Mouse (Mus musculus): Measurements from ENCODE around the gene Abca13.
"Not testable (repeated sequence)": the region's sequence is repeated elsewhere in the genome, so short reads cannot be mapped to it uniquely, and the experiment has no call there.

Gene Abca13

DNA sequence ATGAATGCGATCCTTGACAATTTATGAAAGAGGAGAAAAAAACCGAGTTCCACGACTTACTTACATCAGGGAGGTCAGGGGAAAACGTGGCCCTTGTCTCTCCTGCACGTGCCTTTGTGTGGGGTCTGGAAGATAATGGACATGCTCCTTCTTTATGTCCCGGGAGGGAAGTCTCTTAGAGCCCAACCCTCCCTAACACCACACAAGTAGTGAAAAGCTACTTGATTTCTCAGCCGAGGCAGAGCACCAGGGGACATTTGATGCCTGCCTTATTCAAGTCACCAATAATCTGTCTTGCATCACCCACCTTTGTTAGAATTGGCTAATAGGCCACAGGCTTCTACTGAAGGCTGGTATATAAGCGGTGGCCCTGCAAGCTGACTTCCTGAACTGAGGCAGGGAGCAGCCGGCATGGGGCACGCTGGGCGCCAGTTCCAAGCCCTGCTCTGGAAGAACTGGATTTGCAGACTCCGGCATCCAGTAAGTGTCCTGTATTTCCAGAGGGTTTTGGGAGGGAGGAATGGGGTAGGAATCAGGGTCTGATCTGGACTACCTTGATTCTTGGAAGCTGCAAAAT, at the start of gene Abca13:
Gene Abca13, plus strand, starts transcription at position 388 of the 577 bp plus-strand sequence.
- DNase-seq = no peak

DNA sequence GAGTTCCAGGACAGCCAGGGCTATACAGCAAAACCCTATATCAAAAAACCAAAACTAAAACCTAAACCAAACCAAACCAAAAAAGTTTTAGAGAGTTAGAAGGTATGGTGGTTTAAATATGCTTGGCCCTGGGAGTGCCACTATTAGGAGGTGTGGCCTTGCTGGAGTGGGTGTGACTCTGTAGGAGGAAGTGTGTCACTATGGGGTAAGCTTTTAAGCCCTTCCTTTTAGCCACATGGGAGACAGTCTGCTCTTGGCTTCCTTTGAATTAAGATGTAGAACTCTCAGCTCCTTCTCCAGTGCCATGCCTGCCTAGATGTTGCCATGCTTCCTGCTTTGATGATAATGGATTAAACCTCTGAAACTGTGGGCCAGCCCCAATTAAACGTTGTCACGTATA, 46.6 kb upstream of the Abca13 start:
- no peak for DNase-seq

DNA sequence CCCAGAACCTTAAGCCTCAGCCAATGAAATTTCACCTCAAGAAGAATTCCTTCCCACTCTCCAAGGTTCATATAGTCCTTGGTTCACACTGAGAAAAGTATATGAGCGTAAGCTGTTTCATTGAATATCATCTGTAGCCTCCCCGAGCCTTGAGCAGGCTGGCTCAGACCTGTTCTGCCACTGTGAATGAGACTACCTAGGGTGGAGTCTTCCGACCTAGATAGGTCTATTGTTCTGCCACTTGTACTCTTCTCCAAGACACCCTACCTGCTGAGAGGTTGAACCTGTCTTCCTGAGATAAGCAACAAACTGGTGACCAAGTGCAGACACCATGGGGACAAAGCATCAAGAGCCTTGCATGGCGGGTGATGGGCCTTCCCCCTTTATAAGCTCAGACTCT, 45.6 kb upstream of the Abca13 start:
- DNase-seq = no peak

DNA sequence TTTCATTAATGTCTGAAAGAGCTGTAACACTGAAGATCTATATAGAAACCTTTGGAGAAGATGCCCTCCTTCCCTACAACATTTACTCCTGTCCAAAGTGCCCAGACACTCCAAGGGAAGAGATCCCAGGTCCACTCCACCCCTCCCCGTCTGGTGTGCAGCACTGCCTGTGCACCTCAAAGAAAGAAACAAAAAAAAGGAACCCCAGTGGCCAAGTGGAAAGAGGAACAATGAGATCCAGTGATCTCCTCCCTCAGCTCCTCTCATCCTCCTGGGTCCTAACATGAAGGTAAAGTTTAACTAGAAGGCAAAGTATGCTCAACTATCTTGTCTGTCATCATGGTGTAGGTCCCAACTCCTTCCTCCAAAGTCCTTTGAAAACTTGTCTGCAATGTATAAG, 45.1 kb upstream of the Abca13 start:
- no peak for DNase-seq

DNA sequence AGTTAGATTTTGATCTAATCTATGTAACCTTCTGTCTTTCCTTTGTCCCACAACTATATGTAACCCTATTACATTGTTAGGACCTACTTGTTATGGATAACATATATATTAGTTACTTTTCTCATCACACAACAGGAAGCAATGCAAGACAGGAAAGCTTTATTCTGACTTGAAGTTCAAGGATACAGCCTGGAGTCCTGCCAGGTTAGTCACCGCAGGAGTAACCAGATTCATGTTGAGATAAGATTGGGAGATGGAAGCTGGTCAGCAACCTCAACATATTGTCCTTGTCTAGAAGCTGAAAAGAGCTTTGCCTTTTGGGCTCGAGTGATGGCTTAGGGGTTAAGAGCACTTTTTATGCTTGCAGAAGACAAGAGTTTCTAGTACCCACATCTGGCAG, 43.5 kb upstream of the Abca13 start:
- no peak for DNase-seq

DNA sequence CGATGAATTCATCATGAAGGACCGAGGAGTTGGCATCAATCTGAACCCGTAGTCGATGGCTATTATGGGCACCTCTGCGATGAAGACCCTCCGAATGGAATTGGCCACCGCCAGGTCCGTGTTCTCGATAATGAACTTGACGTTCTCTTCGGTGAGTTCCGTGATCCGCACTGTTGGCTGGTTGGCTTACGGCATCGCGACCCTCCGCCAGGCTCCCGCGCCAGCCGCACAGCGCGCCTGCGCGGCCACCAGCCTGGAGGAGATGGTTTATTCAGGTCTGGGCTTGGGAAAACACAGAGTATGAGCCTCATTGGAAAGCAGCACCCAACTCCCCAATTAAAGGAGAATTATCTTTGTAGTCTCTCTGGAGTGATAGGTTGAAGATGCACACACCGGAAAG, 41.3 kb upstream of the Abca13 start:
- DNase-seq = not testable (repeated sequence)

DNA sequence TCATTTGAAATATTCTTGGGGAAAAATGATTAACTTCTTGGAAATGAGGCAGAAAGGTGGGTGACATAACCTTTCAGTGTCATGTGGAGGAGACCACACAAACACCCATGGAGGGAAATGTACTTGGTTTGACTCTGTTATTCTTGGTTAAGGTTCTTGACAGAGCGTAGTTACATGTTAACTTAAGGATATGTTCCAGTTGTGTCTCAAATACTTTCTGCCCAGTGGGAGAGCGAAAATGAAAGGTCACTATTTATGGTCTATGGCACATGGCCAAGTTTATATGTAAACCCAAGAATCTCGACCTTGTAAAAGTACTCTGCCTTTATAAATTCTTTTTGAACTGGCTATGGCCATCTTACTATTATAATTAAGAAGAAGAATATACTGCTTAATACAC, 31.8 kb upstream of the Abca13 start:
- no peak for DNase-seq

DNA sequence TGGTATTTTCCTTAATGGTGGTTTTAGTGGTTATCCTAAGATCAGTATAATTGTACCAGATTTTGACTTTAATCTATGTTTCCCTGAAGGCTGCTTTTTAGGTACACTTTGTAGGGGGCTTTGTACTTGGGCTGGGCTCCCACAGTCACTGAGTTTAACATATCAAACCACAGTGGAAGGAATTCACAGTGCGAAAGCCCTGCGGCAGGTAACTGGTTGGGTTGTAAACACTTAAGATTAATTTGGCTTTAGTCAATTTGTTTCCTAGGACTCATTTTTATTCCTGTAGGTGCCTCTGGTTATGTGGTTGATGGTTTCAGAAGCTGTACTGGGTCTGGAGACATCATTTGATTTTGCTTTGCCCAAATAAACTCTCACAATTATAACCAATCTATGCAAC, 24.4 kb upstream of the Abca13 start:
- DNase-seq = no peak

DNA sequence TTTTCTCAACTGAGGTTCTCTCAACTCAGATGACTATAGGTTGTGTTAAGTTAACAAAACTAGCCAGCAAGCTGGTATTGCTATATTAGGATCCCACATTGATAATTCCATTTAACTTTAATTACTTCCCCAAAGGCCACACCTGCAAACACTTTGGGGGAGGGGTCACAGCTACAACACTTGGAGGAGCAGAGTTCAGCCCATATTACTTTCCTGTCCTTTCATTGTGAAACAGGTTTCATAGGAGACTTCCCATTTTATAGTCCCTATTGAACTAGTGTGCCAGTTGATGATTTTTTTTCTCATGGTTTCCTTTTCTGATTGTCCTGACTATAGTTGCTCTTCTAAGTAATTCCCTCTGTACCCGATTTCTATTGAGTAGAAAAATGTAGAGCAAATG, 10.3 kb upstream of the Abca13 start:
- no peak for DNase-seq

DNA sequence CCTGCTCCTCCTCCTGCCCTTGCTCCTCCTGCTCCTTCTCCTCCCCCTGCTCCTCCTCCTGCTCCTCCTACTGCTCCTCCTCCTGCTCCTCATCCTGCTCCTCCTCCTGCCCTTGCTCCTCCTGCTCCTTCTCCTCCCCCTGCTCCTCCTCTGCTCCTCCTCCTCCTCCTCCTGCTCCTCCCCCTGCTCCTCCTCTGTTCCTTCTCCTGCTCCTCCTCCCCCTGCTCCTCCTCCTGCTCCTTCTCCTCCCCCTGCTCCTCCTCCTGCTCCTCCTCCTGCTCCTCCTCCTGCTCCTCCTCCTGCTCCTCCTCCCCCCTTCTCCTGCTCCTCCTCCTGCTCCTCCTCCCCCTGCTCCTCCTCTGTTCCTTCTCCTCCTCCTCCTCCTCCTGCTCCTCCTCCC, 2.3 kb upstream of the Abca13 start:
- DNase-seq = not testable (repeated sequence)

DNA sequence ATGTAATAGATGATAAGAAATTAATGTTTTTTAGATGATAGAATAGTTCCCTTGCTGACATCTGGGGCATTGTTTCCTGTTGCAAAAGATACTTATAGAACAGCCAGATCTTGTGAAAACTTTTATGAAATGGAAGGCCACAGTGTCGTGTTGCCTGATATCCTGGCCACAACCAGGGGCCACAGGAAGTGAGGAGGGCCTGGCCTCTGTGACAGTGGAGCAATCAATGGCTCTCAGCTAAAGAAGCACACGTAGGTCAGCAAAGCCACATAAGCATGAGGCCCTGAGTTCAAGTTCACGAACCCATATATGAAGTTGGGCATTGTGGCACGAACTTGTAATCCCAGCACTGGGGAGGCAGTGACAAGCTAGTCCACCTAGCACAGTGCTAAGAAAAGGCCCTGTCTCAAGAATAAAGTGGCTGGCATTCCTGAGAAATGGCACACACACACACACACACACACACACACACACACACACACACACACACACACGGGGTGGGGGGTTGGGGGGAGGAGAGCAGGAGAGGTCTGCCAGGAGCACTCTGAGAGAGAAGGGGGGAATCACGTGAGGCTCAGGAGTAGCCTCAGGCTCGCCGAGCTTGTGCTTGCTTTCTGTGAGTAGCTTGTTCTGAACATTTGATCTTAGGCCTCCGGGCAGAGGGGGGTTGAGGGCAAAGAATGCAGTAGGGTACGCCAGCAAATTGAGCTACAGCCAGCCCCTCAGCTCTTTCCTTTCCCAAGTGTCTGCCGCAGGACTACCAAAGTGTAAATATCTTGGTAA, 779 bp upstream of the Abca13 start:
- no peak for DNase-seq

DNA sequence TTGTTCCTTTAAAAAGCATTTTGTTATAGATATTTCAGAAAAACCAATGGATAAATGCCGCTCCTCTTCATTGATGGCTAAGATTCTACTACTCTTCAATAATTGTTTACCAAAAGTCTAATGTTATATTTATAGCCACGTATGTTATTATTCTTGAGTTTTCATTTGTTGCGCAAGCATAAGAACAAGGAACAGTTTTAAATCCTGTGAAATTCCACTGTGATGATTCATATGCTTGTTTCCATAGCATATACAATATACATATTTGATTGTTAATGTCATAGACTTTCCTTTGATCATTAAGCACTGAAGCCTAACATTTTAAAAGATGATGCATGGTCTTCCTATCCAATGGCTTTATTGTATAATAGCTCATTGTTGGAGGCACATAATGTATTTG, 3.1 kb downstream of the Abca13 start:
- no peak for DNase-seq

DNA sequence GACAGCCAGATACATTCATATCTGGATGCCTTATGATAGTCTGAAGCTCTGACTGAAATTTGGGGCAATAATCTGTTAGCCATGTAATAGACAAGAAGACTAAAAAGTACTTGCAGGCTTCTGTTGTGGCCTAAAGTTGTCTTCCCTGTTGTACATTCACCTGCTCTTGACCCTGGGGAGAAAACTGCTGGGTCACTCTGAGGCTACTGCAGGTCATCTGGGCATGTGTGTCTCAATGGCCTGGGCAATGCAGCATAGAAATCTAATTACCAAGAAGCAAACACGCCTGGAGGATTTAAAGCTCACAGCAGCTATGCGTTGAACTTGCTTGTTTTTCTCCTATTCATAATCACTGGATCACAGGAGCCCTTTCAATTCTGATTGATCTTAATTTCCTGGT, 8.1 kb downstream of the Abca13 start:
- no peak for DNase-seq

DNA sequence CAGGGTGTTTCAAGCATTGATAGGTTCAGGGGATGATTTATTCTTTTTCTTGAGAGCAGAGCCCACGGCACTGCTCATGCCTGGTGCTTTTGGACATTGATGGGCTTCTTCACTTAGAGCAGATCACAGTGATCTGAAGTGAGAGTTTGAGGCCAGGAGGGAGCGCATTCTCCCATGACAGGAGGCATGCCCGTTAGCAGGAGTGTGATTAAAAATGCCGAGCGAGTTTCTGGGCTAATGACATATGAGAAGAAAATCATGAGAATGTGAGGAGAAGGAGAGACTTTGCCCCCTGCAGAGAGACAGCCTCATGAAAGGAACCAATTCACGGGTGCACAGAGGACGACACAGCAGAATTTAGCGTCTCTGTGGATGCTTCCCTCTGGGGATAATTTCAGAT, 19.0 kb downstream of the Abca13 start:
- DNase-seq = no peak

DNA sequence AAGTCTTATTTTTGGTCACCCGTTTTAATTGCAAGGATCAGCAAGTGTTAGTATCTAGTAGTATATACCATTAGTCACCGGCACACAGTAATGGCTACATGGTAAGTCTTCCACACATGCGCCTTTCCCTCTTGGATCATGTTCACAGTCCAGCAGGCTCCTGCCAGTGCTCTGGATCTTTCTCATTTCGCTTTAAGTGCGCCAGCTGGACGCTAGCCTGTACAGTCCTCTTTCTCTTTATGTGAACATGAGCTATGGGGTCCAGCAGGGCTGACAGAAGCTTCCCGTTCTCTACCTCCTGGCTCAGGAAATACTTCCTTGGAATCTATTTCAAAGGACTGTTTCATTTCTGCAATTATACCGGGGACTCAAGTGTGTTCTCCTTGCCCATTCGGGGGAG, 21.8 kb downstream of the Abca13 start:
- no peak for DNase-seq

DNA sequence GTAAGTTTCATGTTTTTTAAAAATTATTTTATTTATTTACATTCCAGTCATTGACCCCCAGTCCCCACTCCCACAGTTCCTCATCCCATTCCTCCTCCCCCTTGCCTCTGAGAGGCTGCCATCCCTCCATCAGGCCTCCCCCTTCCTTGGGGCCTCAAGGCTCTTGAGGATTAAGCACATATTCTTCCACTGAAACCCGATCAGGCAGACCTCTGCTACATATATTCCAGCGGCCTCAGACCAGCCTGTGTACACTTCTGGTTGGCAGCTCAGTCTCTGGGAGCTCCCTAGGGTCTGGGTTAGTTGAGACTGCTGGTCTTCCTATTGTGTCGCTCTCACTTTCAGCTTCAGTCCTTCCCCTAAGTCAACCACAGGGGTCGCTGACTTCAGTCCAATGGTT, 24.5 kb downstream of the Abca13 start:
- DNase-seq = no peak

DNA sequence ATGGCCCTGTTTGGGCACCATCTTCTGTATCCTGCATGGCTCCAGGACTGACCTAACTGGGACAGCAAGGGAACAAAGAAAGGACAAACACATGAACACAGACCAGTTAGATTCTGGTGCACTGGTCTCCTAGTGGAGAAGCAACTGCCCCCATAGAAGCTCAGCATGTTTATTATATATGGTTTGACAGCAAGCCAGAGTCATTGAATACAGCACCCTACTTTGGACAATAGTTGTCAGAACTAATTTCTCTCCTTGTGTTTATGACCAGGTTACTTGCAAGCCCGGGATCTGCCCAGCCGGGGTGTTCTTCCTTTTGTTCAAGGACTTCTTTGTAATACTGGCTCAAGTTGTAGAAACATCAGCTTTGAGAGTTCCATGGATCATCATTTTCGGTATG, 28.8 kb downstream of the Abca13 start:
- no peak for DNase-seq

DNA sequence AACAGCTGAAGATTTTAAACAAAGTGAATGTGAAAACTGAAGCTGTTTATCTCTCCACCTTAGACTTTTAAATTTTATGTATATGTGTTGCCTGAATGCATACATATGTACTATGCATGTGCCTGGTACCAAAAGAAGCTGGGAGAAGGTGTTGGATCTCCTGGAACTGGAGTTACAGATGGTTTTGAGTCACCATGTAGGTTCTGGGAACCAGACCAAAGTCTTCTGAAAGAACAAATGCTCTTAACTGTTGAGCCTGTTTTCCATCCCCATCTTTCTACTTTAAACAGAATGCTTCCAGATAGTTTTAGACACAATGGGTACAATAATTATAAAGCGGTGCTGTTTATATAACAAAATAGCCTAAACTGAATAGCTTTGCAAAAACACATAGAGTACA, 29.9 kb downstream of the Abca13 start:
- DNase-seq = peak; percentile 5

DNA sequence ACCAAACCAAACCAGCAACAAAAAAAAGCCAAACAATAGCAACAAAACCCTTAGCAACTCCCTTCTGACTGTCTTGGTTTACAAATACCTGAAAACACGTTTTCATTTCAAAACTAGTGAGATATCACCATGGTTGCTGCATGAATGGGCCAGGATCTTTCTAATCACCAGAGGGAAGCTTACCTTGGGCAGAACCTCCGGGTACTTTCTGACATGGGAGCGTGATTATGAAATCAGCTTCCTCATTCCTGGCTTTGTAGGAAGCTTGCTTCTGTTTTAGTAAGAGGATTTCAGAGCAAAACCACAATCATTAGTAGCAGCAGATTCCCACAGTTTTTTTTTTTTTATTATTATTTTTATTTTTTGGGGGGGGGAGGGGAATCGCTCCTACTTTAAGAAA, 34.7 kb downstream of the Abca13 start:
- DNase-seq = no peak

DNA sequence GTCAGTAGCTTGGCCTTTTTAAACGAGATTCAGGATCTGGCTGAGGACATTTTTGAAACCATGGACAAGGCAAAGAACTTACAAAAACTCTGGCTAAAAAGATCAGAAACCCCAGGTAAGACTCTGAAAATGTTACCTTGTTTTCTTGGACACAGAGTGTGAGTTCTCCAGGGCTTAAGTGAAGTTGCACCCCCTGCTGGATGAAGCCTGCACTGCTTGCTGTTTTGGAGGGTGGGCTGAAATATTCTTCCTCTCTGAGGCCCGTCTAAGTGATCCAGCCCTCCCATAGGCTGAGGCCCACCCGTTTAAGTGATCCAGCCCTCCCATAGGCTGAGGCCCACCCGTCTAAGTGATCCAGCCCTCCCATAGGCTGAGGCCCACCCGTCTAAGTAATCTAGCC, 57.9 kb downstream of the Abca13 start:
- not testable (repeated sequence) for DNase-seq

DNA sequence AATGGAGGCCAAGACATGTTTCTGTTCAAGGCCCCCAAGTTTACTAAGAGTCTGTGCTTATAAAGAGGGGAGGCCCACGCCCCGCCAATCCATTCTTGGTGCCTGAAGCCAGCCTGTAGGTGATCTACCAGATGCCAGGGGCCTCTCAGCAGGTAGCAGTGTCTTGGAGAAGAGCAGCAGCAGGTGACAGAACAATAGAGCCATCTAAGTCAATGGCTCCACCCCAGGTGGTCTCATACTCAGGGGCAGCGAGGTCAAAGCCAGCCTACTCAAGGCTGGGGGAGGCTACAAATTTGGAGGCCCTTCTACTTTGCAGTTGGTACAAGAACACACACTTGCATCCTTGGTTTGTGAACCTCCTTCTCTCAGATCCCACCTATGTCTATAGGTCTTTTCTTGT, 71.3 kb downstream of the Abca13 start:
- DNase-seq = not testable (repeated sequence)

DNA sequence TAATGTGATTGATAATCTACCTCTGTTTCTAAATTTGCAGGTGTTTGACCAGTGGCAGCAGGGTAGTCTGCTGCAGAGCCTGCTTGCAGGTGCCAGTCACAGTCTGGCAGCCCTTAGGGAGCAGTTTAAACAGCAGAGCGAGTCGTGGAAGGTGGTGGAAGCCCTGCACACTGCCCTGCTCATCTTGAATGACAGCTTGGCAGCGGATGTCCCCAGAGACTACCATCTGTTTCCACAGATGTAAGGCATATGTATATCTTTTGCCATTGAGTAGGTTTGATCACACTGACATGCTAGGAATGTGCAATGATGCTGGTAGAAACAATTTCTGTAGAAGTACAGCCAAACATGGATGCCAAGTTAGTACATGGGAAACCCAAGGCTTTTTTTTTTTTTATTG, 77.3 kb downstream of the Abca13 start:
- no peak for DNase-seq

DNA sequence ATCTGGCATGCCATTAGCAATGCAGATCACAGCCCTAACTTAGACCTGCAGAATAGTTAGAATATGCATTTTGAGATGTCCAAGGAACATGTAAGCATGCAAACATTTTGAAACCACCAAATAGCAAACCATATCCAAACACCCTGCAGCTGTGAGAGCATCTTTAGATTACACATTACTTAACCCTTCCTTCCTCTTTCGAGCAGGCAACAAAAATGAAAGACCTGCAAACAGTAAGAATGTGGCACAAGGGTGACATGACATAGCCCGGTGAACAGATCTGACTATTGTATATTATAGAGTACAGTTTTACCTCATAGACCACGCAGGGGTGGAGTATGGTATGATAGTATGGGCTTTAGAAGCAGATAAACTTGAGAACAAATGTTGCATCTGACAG, 93.5 kb downstream of the Abca13 start:
- DNase-seq = no peak

DNA sequence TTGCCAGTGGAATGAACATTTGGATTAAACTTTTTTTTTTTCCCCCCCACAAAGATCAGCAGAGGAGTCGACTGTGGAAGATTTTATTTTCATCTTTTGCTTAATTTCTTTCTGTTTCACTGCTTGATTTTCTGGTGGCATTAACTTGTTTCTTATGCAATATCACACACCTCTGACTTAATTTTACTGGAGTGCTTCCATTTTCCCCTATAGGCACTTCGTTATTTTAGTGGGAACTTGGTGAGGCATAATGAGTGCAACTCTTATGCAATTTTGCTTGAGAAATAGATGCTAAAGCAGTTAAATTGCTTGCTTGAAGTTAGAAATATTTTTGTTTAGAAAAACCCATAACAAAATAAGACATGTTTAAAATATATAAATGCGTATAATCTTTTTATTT, 94.0 kb downstream of the Abca13 start:
- DNase-seq = no peak

DNA sequence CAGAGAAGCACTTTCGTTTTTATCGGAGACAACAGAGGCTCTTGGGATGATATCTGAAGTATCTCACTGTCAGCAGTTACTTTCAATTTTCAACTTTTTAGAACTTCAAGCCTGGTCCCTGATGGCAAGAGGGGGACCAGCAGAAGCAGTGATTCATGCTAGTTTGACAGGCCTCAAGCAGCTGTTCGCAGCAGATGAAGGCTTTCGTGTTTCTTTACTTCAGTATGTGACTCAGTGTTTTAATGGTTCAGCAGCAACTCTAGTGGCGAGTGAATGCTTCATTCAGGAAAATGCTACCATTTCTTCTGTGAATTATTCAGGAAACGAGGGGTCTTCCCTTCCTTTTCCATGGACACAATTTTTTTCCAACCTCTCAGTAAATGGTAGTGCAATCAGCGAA, 99.4 kb downstream of the Abca13 start:
- no peak for DNase-seq

Data from right cerebral cortex, postnatal 25 days (tissue).